Mouse (Mus musculus) myocyte (in vitro differentiated cells): ENCODE measurements around the gene Enpp7.

ENCODE experiments used
- MYOD1 ChIP-seq, 3 experiments: IDR thresholded peaks; one replicate each; pipeline ENCODE4 v1.6.1; 2011; ENCODE audit warnings: control low read depth in 2 of 3, low read depth in 2 of 3, mild to moderate bottlenecking in 2 of 3, moderate library complexity in 1 of 3; ENCODE audit not compliant: insufficient read length in 2 of 3, control insufficient read depth in 1 of 3
- POLR2A ChIP-seq: IDR thresholded peaks from one replicate; pipeline ENCODE4 v1.6.1; 2011; ENCODE audit warnings: low read depth, mild to moderate bottlenecking, control low read depth, moderate library complexity; ENCODE audit not compliant: insufficient read length

GRCm38 (mm10) chr11:118960649-118961048 lies 27.3 kb upstream of the Enpp7 start:
- TF ChIP-seq MYOD1 (IDR thresholded peaks at IDR 0.05; ENCODE audit: control insufficient read depth in 1 of 3, insufficient read length in 2 of 3, low read depth in 2 of 3) (no peak), POLR2A (no peak)
